Mouse (Mus musculus) liver, embryonic 16.5 days (tissue): ENCODE results near the gene Phldb3. TPM values are rescaled to one million over a fixed set of nuclear protein-coding genes. Genes with fewer than 3 reads are reported as not detected.

Source experiments
- ATAC-seq: fragments of 200-750 bp; cut with Nextera tagmentation; 2 replicates; pipeline ENCODE4 v1.8.0; 2017; ENCODE audit warnings: low read depth, mild to moderate bottlenecking, moderate number of reproducible peaks, moderate library complexity
- H3K27ac ChIP-seq: fragments of 300-500 bp; sonication (generic); 2 replicates; pipeline ENCODE4 v1.5.1; 2014; ENCODE audit warnings: mild to moderate bottlenecking, low read length
- H3K27me3 ChIP-seq: fragments of 300-500 bp; sonication (generic); 2 replicates; pipeline ENCODE4 v1.6.1; 2014; ENCODE audit warnings: low read depth, low read length, mixed read lengths; ENCODE audit not compliant: control insufficient read depth, insufficient read depth
- H3K36me3 ChIP-seq: fragments of 300-500 bp; sonication (generic); 2 replicates; pipeline ENCODE4 v1.6.1; 2014; ENCODE audit warnings: mild to moderate bottlenecking; ENCODE audit not compliant: control insufficient read depth, insufficient read depth
- H3K4me1 ChIP-seq: fragments of 300-500 bp; sonication (generic); 2 replicates; pipeline ENCODE4 v1.6.1; 2014; ENCODE audit warnings: low read depth, low read length, mixed read lengths; ENCODE audit not compliant: control insufficient read depth
- H3K4me2 ChIP-seq: fragments of 300-500 bp; sonication (generic); 2 replicates; pipeline ENCODE4 v1.6.1; 2014; ENCODE audit warnings: low read depth, low read length, mixed read lengths
- H3K4me3 ChIP-seq: fragments of 300-500 bp; sonication (generic); 2 replicates; pipeline ENCODE4 v1.5.1; 2014; ENCODE audit warnings: low read depth, mild to moderate bottlenecking, low read length
- H3K9ac ChIP-seq: fragments of 300-500 bp; sonication (generic); 2 replicates; pipeline ENCODE4 v1.6.1; 2014; ENCODE audit warnings: low read depth, low read length
- H3K9me3 ChIP-seq: fragments of 300-500 bp; sonication (generic); replicated peaks from 2 replicates; pipeline ENCODE4 v1.6.1; 2016; ENCODE audit warnings: low read length; ENCODE audit not compliant: control insufficient read depth
- WGBS: fragments of 180-500 bp; shearing (Covaris S2); extraction: QIAGEN DNeasy Blood & Tissue Kit; methylation state at CpG from one replicate; pipeline ENCODE4 v1.1.7; 2014; ENCODE audit not compliant: insufficient replicate concordance; 5-methylcytosine and 5-hydroxymethylcytosine counted together
- polyA plus RNA-seq: library from polyadenylated mRNA; unstranded; fragments of >200 nt; fragmentation: Nextera tagmentation; extraction: Ambion mirVana; gene quantifications from 2 replicates; pipeline ENCODE4 v1.2.1, GENCODE M21; 2015

Gene Phldb3
- polyA plus RNA-seq, 1 experiment from 2014 or later = 0.18 TPM

DNA sequence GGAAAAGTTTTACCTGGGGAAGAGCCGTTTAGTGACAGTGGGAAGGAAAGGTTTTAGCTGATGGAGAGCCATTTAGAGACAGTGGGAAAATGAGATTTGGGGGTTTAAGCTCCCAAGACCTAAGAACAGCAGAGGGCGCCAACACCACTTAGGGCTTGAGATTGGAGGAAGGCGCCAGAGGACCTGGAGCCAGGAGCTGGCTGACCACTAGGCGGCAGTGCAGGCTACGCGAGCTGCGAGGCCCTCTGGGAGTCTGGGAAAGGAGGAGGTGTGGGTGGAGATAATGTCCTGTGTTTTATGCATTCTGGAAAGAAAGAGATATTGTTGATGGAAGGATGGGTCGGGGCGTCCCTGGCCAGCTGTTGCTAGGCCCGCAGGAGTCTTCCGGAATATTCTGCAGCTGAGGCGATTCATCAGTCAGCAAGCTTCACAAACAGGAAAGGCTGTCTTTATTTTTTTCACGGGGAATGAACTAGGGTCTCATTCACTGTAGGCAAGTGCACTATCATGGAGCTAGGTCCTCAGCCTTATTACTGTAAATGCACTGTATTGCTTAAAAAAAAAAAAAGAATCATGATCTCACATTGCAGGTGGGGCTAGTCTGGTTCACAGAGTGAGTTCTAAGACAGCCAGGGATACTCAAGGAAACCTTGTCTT lies 9.5 kb upstream of the Phldb3 start:
- no peaks in the 10 kb centered on the region for H3K9me3 ChIP-seq
- 3% methylated on average over 13 of the region's 13 CpGs for WGBS
- H3K36me3 ChIP-seq = no peaks in the 10 kb centered on the region
- no peaks in the 10 kb centered on the region for H3K27me3 ChIP-seq
- peaks cover 2% of the 10 kb centered on the region; the same call in 1 of the 2 replicates for H3K4me1 ChIP-seq
- H3K27ac ChIP-seq = no peak overlapping the region
- H3K4me3 ChIP-seq = no peak overlapping the region
- no peak overlapping the region for H3K9ac ChIP-seq
- no peak overlapping the region for H3K4me2 ChIP-seq
- peak; percentile 88 for ATAC-seq

- Histone ChIP-seq H3K4me3 (no peak overlapping the region), H3K27me3 (no peaks in the 10 kb centered on the region), H3K9ac (no peak overlapping the region), H3K27ac (no peak overlapping the region), H3K36me3 (no peaks in the 10 kb centered on the region), H3K9me3 (no peaks in the 10 kb centered on the region), H3K4me2 (no peak overlapping the region), H3K4me1 (peaks cover 6% of the 10 kb centered on the region)
- ATAC-seq = no peak
- 72% methylated on average over 7 of the region's 7 CpGs for WGBS
These were observed 5.0 kb upstream of the Phldb3 start for GRCm38 (mm10) chr7:24605561-24605960.

GRCm38 (mm10) chr7:24606046-24606445 lies 4.5 kb upstream of the Phldb3 start:
- WGBS = 66% methylated on average over 7 of the region's 7 CpGs
- no peak overlapping the region for H3K27ac ChIP-seq
- no peak overlapping the region for H3K9ac ChIP-seq
- ATAC-seq = no peak
- no peaks in the 10 kb centered on the region for H3K9me3 ChIP-seq
- no peak overlapping the region for H3K4me3 ChIP-seq
- peaks cover 11% of the 10 kb centered on the region for H3K4me1 ChIP-seq
- no peaks in the 10 kb centered on the region for H3K36me3 ChIP-seq
- no peaks in the 10 kb centered on the region for H3K27me3 ChIP-seq
- H3K4me2 ChIP-seq = no peak overlapping the region

DNA sequence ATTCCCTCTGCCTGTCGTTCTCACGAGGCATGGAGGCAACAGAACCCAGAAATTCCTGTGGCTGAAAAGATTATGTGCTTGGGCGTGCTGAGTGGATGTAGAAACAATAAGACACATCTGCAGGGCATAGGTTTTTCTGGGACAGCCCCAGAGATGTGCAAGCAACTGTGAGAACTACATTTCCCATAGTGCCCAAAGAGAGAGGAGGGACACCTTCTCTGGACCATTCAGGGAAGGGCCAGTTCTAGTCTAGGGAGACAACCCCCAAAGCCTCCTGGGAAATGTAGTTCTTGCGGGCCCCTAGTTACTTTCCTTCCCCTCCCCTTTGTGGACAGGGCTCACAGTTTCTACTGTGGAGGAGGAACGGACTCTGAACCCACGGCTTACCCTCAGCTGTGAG lies 2.5 kb upstream of the Phldb3 start:
- peaks cover 11% of the 10 kb centered on the region for H3K27me3 ChIP-seq
- WGBS = 25% methylated on average over 6 of the region's 6 CpGs
- no peaks in the 10 kb centered on the region for H3K36me3 ChIP-seq
- peaks cover 22% of the 10 kb centered on the region for H3K4me1 ChIP-seq
- H3K4me3 ChIP-seq = no peak overlapping the region
- peak overlapping the region; percentile 26; the same call in 1 of the 2 replicates for H3K27ac ChIP-seq
- no peaks in the 10 kb centered on the region for H3K9me3 ChIP-seq
- H3K9ac ChIP-seq = no peak overlapping the region
- no peak overlapping the region; the same call in 1 of the 2 replicates for H3K4me2 ChIP-seq
- peak; percentile 81 for ATAC-seq

GRCm38 (mm10) chr7:24608561-24608960 lies 2.0 kb upstream of the Phldb3 start:
- no peak for ATAC-seq
- H3K27ac ChIP-seq = peak overlapping the region; percentile 26; the same call in 1 of the 2 replicates
- no peaks in the 10 kb centered on the region for H3K36me3 ChIP-seq
- peaks cover 11% of the 10 kb centered on the region for H3K27me3 ChIP-seq
- no peaks in the 10 kb centered on the region for H3K9me3 ChIP-seq
- H3K4me3 ChIP-seq = no peak overlapping the region
- no peak overlapping the region for H3K9ac ChIP-seq
- WGBS = 32% methylated on average over 8 of the region's 8 CpGs
- peaks cover 22% of the 10 kb centered on the region for H3K4me1 ChIP-seq
- no peak overlapping the region; the same call in 1 of the 2 replicates for H3K4me2 ChIP-seq

DNA sequence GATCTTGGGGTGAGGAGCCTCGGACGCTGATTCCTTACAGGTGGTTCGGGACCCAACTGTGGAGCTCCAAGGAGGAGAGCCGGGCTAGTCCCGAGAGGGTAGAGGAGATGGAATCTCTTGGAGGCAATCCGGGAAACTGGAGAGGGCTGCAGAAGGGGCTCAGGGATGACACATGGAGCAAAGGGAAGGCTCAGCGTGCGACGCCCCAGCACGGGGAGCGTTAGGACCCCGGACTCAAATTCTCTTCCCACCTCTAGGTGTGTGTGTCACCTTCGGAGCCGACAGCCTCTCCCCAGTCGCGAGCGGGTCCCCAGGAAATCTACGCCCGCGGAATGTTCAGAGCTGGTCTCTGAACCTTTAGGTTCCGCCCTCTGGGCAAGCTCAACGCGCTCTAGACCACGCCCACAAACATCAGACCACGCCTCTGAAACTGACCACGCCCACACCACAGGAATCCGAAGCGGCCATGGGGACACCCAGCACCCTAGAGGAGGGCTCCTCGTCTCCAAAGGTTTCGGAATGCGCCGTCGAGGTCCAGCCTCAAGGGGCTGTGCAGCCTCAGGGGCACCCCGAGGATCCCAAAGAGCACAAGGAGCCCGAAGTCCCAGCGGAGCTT lies 424 bp downstream of the Phldb3 start:
- peak; percentile 72 for ATAC-seq
- peak overlapping the region; percentile 67 for H3K9ac ChIP-seq
- H3K36me3 ChIP-seq = no peaks in the 10 kb centered on the region
- no peaks in the 10 kb centered on the region for H3K9me3 ChIP-seq
- H3K4me1 ChIP-seq = peaks cover 22% of the 10 kb centered on the region
- peak overlapping the region; percentile 53 for H3K27ac ChIP-seq
- peaks cover 11% of the 10 kb centered on the region for H3K27me3 ChIP-seq
- peak overlapping the region; percentile 72 for H3K4me3 ChIP-seq
- WGBS = under 1% methylated on average over 36 of the region's 36 CpGs
- H3K4me2 ChIP-seq = peak overlapping the region; percentile 86

DNA sequence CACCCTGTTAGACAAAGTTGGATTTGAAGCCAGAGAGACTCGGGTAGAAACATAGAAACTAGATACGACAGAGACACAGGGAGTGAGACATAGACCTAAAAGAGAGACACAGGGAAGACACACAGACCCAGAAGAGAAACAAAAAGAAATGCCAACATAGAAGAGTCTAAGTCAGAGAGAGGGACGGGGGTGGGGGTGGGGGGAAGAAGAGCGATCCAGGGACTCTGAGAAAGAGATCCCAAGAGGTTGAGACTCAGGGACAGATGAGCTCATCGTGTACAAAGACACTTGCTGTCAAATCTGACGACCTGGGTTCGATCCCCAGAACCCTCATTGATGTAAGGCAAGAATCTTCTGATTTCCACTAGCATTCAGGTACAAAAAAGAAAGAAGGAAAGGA lies 1.1 kb downstream of the Phldb3 start:
- Histone ChIP-seq H3K9me3 (no peaks in the 10 kb centered on the region), H3K9ac (peak overlapping the region; percentile 67), H3K36me3 (no peaks in the 10 kb centered on the region), H3K27ac (no peak overlapping the region), H3K4me1 (peaks cover 22% of the 10 kb centered on the region), H3K4me3 (peak overlapping the region; percentile 72), H3K4me2 (peak overlapping the region; percentile 86), H3K27me3 (peaks cover 11% of the 10 kb centered on the region)
- no peak for ATAC-seq
- WGBS = 12% methylated on average over 7 of the region's 7 CpGs

DNA sequence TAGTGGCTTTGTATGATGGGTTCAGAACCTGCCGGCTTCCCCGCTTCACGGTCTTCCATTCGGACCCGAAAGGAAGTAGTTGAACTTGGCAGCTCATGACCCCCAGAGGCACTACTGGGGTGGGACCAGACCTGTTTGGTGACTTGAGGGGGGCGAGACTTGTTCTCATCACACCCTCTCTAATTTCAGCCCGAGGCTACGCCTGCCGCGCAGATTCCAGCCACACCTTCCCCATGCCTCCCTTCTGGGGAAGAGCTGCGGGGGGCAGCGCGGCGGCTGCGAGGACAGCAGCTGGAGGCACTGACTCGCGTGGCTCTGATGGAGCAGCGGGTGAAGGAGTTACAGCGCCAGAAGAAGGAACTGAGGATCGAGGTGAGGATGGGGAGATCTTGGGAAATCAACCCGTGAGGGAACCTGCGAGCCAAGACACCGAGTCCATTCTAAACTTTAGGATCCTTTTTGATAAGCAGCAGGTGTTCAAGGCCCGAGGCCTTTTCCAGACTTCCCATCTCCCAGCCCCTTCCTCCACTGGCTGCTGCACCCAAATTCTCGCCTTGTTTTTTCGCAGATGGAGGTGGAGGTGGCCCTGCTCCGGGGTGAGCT lies 1.8 kb downstream of the Phldb3 start:
- Histone ChIP-seq H3K9ac (no peak overlapping the region), H3K27ac (no peak overlapping the region), H3K9me3 (no peaks in the 10 kb centered on the region)

DNA sequence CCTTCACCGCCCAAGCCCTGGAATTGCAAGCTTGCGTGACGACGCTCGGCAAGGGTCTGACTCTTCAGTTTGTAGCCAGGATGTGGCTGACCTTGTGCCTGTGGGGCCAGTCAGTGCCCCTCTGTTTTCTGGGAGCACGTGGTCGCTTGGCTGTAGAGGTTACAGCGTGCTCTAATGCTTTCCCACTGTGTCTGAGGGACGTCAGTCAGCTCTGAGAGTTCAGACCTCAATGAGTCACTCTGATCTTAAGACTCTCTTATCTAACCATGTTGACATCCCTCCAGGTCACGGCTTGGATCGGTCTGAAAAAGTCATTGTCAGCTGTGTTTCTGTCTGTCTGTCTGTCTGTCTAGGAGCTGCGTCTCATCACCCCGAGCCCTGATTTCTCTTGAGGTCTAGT lies 4.3 kb downstream of the Phldb3 start:
- no peak overlapping the region for H3K4me3 ChIP-seq
- H3K27ac ChIP-seq = no peak overlapping the region
- no peaks in the 10 kb centered on the region; the same call in 1 of the 2 replicates for H3K36me3 ChIP-seq
- 46% methylated on average over 13 of the region's 13 CpGs for WGBS
- ATAC-seq = no peak
- H3K4me1 ChIP-seq = peaks cover 20% of the 10 kb centered on the region
- no peaks in the 10 kb centered on the region for H3K9me3 ChIP-seq
- no peak overlapping the region for H3K4me2 ChIP-seq
- no peak overlapping the region for H3K9ac ChIP-seq
- H3K27me3 ChIP-seq = peaks cover 11% of the 10 kb centered on the region

More for the DNA sequence above, 1.8 kb downstream of the Phldb3 start:
- Histone ChIP-seq H3K4me1 (peaks cover 22% of the 10 kb centered on the region), H3K4me3 (peak overlapping the region; percentile 16), H3K4me2 (peak overlapping the region; percentile 49), H3K36me3 (no peaks in the 10 kb centered on the region), H3K27me3 (peaks cover 11% of the 10 kb centered on the region)
- no peak for ATAC-seq
- 9% methylated on average over 27 of the region's 27 CpGs for WGBS
